Mouse (Mus musculus): ENCODE measurements around the gene Acan.

The Acan gene

GRCm38 (mm10) chr7:79139891-79140591, 86.8 kb downstream of the Acan start:
- DNase-seq (ENCODE audit: low spot score in 2 of 2) = no peak

- peak; percentile 43 to 53 for DNase-seq (ENCODE audit: low spot score in 2 of 2)
Measured at GRCm38 (mm10) chr7:79140897-79141296, 87.6 kb downstream of the Acan start.

DNA sequence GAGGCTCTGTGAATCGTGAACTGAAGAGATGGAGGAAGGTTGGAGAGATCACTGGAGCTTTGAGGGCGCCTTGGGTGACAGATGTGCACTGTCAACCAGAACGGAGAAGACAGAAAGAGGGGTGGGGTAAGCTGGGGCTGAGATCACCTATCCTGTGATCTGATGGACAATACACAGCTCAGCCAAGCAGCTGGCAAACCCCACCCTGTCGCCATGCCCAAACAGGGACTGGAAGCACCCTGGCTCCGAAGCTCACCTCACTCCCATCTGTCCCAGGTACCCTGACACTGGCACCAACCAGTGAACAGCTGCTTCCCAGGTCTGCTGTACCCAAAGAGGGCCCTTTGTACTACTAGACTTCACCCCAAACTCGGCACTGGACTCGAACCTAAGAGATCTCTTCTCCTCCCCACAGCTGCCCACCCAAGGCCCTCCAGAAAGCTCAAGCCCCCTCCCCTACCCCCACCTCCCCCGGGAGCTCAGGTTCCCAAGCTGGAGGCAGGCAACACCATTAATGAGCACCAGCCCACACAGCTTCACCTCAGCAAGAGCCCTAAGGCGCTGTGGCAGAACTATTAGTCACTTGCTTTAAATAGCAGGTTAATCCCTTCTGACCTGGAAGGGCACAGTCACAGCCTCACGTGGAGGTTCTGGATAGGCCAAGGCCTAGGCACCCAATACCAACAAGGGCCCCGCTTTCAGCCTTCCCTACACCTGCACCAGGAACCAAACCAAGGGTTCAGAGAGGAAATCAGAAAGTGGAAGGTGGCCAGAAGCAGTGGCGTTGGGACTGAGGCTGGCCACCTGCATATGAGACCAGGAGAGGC, 93.9 kb downstream of the Acan start:
- no peak for DNase-seq (ENCODE audit: low spot score in 2 of 2)

- no peak for DNase-seq (ENCODE audit: low spot score in 2 of 2)
Measured at GRCm38 (mm10) chr7:79147931-79148653, 94.8 kb downstream of the Acan start.

GRCm38 (mm10) chr7:79148711-79149266, 95.5 kb downstream of the Acan start, which contains the start of gene Mfge8:
Gene Mfge8 (minus strand): TSS chr7:79149060.
- peak; percentile 73 to 74 for DNase-seq (ENCODE audit: low spot score in 2 of 2)

GRCm38 (mm10) chr7:79149522-79149921, 96.2 kb downstream of the Acan start:
- no peak for DNase-seq (ENCODE audit: low spot score in 2 of 2)

DNA sequence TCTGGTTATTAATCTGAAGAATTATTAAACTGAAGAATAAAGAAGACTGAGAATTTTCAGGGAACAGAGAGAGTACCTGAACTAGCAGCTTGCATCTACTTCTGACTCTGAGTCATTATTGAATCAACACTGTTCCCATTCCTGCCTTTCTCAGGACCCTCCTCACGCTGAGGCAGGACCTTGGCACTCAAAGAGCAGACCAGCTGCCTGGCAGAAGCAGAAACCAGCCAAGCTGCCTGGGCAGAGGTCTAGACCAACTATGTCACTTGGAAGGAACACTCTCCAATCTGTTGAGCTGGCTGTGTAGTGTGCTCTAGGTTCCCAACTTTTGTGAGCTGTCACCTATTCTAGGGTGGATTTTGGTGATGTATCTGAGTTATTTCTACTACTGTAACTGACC, 106.1 kb downstream of the Acan start:
- no peak for DNase-seq (ENCODE audit: low spot score in 2 of 2)
